Mouse (Mus musculus): Measurements from ENCODE around the gene Sf3b3.

DNA sequence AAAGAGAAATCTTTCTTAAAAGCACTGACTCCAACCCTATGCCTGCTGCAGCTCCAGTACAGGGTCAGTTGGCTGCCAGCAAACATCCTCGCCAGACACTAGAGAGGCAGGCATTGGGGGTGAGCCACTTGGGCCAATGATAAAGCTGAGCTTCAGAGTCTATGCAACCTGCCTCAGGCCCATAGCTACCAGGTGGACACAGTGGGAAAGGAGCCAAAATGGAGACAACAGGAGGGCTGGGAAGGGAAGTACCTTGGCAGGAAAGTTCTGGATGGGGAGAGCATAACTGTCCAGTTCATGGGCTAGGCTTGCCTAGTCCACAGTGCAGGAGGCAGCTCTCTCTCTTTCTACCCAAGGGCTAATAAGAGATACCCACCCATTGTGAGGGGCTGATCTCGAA lies 46.3 kb upstream of the Sf3b3 start:
- no peak for TF ChIP-seq CTCF (IDR thresholded peaks at IDR 0.05; ENCODE audit: borderline replicate concordance, extremely low read depth, insufficient read depth, insufficient read length)
- TF ChIP-seq POLR2A (IDR thresholded peaks at IDR 0.05; ENCODE audit: borderline replicate concordance, extremely low read depth, insufficient read depth, insufficient read length, poor library complexity, severe bottlenecking) = no peak
